ENCODE assay signal across 21 mouse cellular contexts in the genomic region with DNA sequence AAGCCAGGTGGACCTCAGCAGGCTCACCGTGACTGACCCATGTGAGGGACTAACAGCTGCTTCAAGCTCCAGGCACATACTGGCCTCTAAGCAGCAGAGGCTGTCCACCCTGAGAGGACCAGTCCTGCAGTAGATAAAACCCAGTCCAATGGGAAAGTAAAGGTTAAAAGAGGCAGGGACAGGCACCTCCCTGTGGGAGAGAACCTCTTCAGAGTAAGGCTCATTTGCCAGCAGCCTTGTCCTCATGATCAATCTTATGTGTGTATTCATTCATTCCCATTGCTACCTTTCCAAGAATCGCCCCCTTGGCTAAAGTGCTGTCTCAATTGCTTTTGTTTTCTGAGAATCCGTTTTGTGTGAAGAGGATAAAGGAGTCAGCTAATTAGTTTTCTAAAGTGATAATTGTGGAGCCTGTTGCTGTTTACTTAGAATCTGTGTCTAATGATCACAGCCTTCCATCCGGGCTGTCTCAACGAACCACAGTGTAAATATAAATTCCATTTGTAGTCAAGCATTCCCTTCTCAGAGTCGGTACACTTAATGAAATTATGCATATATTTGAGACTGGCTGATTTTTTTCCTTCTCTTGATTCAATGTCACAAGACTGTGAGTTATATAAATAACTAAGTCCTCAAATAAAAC.
DNase-seq lines count a peak whose midpoint lies in the region; ATAC-seq lines count a peak whose summit lies in the region.
"Had no signal": no experiment of that assay in that cellular context is flagged by ENCODE, and none has a peak within 500 bp of the region (broad histone marks: within the 10 kb centered on the region; RNA-seq: fewer than 3 reads in every experiment).

No protein-coding gene starts in this region.

- no peak overlapping the region for H3K27ac ChIP-seq in hindbrain, embryonic 15.5 days (replicated peaks)
- H3K27ac ChIP-seq in hindbrain, embryonic 14.5 days, result no peak overlapping the region
- H3K27ac ChIP-seq in forebrain, embryonic 15.5 days (replicated peaks), result no peak overlapping the region
- H3K27ac ChIP-seq: heart, adult 2 months; heart, embryonic 15.5 days; kidney, postnatal 0 days; limb, embryonic 10.5 days; liver, embryonic 12.5 days; neural tube, embryonic 12.5 days had no signal

- no peak overlapping the region for H3K4me2 ChIP-seq in hindbrain, embryonic 15.5 days
- no peak overlapping the region for H3K4me2 ChIP-seq in hindbrain, embryonic 14.5 days (replicated peaks)
- no peak overlapping the region for H3K4me2 ChIP-seq in forebrain, embryonic 15.5 days (replicated peaks)
- H3K4me2 ChIP-seq: heart, embryonic 15.5 days; liver, embryonic 12.5 days; neural tube, embryonic 12.5 days had no signal

- 33% methylated on average over 6 of the region's 6 CpGs for WGBS in hindbrain, embryonic 15.5 days
- WGBS in hindbrain, embryonic 14.5 days, result 44% methylated on average over 6 of the region's 6 CpGs
- 14% methylated on average over 6 of the region's 6 CpGs for WGBS in forebrain, embryonic 15.5 days

- no peaks in the 10 kb centered on the region for H3K27me3 ChIP-seq in hindbrain, embryonic 15.5 days
- no peaks in the 10 kb centered on the region for H3K27me3 ChIP-seq in hindbrain, embryonic 14.5 days (ENCODE audit: control insufficient read depth, insufficient read depth, low read length)
- H3K27me3 ChIP-seq in forebrain, embryonic 15.5 days, result no peaks in the 10 kb centered on the region
- H3K27me3 ChIP-seq: heart, embryonic 15.5 days; liver, embryonic 12.5 days; neural tube, embryonic 12.5 days had no signal

- ATAC-seq in hindbrain, embryonic 15.5 days (ENCODE audit: low FRiP score, low read depth), result peak; percentile 56; the same call in 1 of the 2 replicates
- no peak; the same call in 1 of the 2 replicates for ATAC-seq in hindbrain, embryonic 14.5 days (ENCODE audit: low FRiP score)
- ATAC-seq in forebrain, embryonic 15.5 days (replicated peaks), result peak; percentile 46; the same call in 1 of the 2 replicates
- ATAC-seq: intestine, embryonic 16.5 days; liver, embryonic 12.5 days had no signal

- no peak overlapping the region for H3K9ac ChIP-seq in hindbrain, embryonic 15.5 days
- H3K9ac ChIP-seq in hindbrain, embryonic 14.5 days, result no peak overlapping the region
- H3K9ac ChIP-seq in forebrain, embryonic 15.5 days (replicated peaks), result no peak overlapping the region
- H3K9ac ChIP-seq: heart, embryonic 15.5 days; liver, embryonic 12.5 days; neural tube, embryonic 12.5 days had no signal

- no peak for DNase-seq in hindbrain, embryonic 14.5 days (ENCODE audit: low spot score)
- DNase-seq in retina, postnatal 1 day, result peak; percentile 46
- no peak for DNase-seq in retina, embryonic 14.5 days (ENCODE audit: low spot score)
- no peak for DNase-seq in testis, postnatal 14 days (ENCODE audit: low spot score)
- DNase-seq in natural killer cell, adult 2 months (ENCODE audit: low spot score in 2 of 2), result no peak
- DNase-seq: B cell, adult 2 months; cerebellum, adult 8-10 months; gastrocnemius, postnatal 14 days; heart, adult 2 months; heart, postnatal 4 days; lung, adult 2 months; spleen, adult 18-20 months; thymus, adult 18-20 months had no signal

- no peak overlapping the region for H3K4me3 ChIP-seq in hindbrain, embryonic 15.5 days
- no peak overlapping the region for H3K4me3 ChIP-seq in hindbrain, embryonic 14.5 days (replicated peaks; ENCODE audit: low read length)
- no peak overlapping the region for H3K4me3 ChIP-seq in forebrain, embryonic 15.5 days
- H3K4me3 ChIP-seq: heart, adult 2 months; heart, embryonic 15.5 days; limb, embryonic 10.5 days; liver, embryonic 12.5 days; neural tube, embryonic 12.5 days had no signal

- no peaks in the 10 kb centered on the region for H3K9me3 ChIP-seq in hindbrain, embryonic 15.5 days
- no peaks in the 10 kb centered on the region for H3K9me3 ChIP-seq in hindbrain, embryonic 14.5 days (ENCODE audit: control insufficient read depth, low read length)
- H3K9me3 ChIP-seq in forebrain, embryonic 15.5 days, result no peaks in the 10 kb centered on the region
- H3K9me3 ChIP-seq: heart, embryonic 15.5 days; limb, embryonic 10.5 days; liver, embryonic 12.5 days; neural tube, embryonic 12.5 days had no signal

- no peaks in the 10 kb centered on the region for H3K36me3 ChIP-seq in hindbrain, embryonic 15.5 days
- no peaks in the 10 kb centered on the region for H3K36me3 ChIP-seq in hindbrain, embryonic 14.5 days (replicated peaks; ENCODE audit: control insufficient read depth, insufficient read depth)
- H3K36me3 ChIP-seq in forebrain, embryonic 15.5 days, result no peaks in the 10 kb centered on the region
- H3K36me3 ChIP-seq: heart, embryonic 15.5 days; limb, embryonic 10.5 days; liver, embryonic 12.5 days; neural tube, embryonic 12.5 days had no signal

- H3K4me1 ChIP-seq in hindbrain, embryonic 15.5 days (replicated peaks), result no peaks in the 10 kb centered on the region; the same call in 1 of the 2 replicates
- peaks cover 8% of the 10 kb centered on the region; the same call in 1 of the 2 replicates for H3K4me1 ChIP-seq in hindbrain, embryonic 14.5 days (replicated peaks; ENCODE audit: control insufficient read depth, insufficient read depth, low read length)
- peaks cover 4% of the 10 kb centered on the region; the same call in 1 of the 2 replicates for H3K4me1 ChIP-seq in forebrain, embryonic 15.5 days
- H3K4me1 ChIP-seq: heart, embryonic 15.5 days; limb, embryonic 10.5 days; liver, embryonic 12.5 days; neural tube, embryonic 12.5 days had no signal
